Mouse (Mus musculus) stomach, postnatal 0 days (tissue): ENCODE measurements around the gene Rapgef6. TPM values are rescaled to one million over a fixed set of nuclear protein-coding genes. Genes with fewer than 3 reads are reported as not detected.

ENCODE experiments used
- ATAC-seq: fragments of 200-750 bp; cut with Nextera tagmentation; 2 replicates; pipeline ENCODE4 v1.8.0; 2017; ENCODE audit not compliant: low FRiP score, low TSS enrichment
- DNase-seq: peaks from one replicate; pipeline ENCODE4 v3.0.0-alpha.2; 2016; ENCODE audit warnings: low spot score
- H3K27ac ChIP-seq: fragments of 300-500 bp; sonication (generic); replicated peaks from 2 replicates; pipeline ENCODE4 v1.5.1; 2014; ENCODE audit warnings: mild to moderate bottlenecking, control low read depth
- H3K27me3 ChIP-seq: fragments of 300-500 bp; sonication (generic); 2 replicates; pipeline ENCODE4 v1.6.1; 2014; ENCODE audit warnings: low read length; ENCODE audit not compliant: control insufficient read depth, insufficient read depth
- H3K36me3 ChIP-seq: fragments of 300-500 bp; sonication (generic); 2 replicates; pipeline ENCODE4 v1.6.1; 2014; ENCODE audit warnings: low read length, mixed read lengths; ENCODE audit not compliant: control insufficient read depth, insufficient read depth
- H3K4me1 ChIP-seq: fragments of 300-500 bp; sonication (generic); replicated peaks from 2 replicates; pipeline ENCODE4 v1.6.1; 2014; ENCODE audit warnings: antibody characterized with exemption; ENCODE audit not compliant: control insufficient read depth, insufficient read depth
- H3K4me2 ChIP-seq: fragments of 300-500 bp; sonication (generic); replicated peaks from 2 replicates; pipeline ENCODE4 v1.6.1; 2014; ENCODE audit warnings: low read depth, mild to moderate bottlenecking, control low read depth, moderate library complexity
- H3K4me3 ChIP-seq: fragments of 300-500 bp; sonication (generic); 2 replicates; pipeline ENCODE4 v1.5.1; 2014; ENCODE audit warnings: low read depth, low read length, control low read depth
- H3K9ac ChIP-seq: fragments of 300-500 bp; sonication (generic); 2 replicates; pipeline ENCODE4 v1.6.1; 2014; ENCODE audit warnings: mild to moderate bottlenecking, low read length, control low read depth, mixed read lengths
- H3K9me3 ChIP-seq: fragments of 300-500 bp; sonication (generic); 2 replicates; pipeline ENCODE4 v1.6.1; 2016; ENCODE audit warnings: low read length; ENCODE audit not compliant: control insufficient read depth
- CTCF ChIP-seq: IDR thresholded peaks from 2 replicates; pipeline ENCODE4 v1.5.1; 2016; ENCODE audit warnings: antibody characterized with exemption, low read depth, mild to moderate bottlenecking, moderate library complexity
- EP300 ChIP-seq: optimal IDR thresholded peaks from 2 replicates; pipeline ENCODE3; 2016; ENCODE audit warnings: antibody characterized with exemption
- WGBS: fragments of 180-500 bp; shearing (Covaris S2); extraction: QIAGEN DNeasy Blood & Tissue Kit; methylation state at CpG from one replicate; pipeline ENCODE4 v1.1.7; 2014; 5-methylcytosine and 5-hydroxymethylcytosine counted together
- polyA plus RNA-seq: library from polyadenylated mRNA; unstranded; fragments of >200 nt; fragmentation: Nextera tagmentation; extraction: Ambion mirVana; gene quantifications from 2 replicates; pipeline ENCODE4 v1.2.1, GENCODE M21; 2015

Gene Rapgef6
- polyA plus RNA-seq, 1 experiment from 2014 or later, result 17.0 TPM

GRCm38 (mm10) chr11:54646420-54646819, 123.8 kb downstream of the Rapgef6 start:
- 97% methylated on average over 4 of the region's 4 CpGs for WGBS
- H3K36me3 ChIP-seq, result peaks cover 2% of the 10 kb centered on the region; the same call in 1 of the 2 replicates
- H3K4me1 ChIP-seq, result no peaks in the 10 kb centered on the region
- no peak overlapping the region for H3K27ac ChIP-seq
- DNase-seq (no peak), ATAC-seq (no peak)
- H3K9me3 ChIP-seq, result no peaks in the 10 kb centered on the region
- TF ChIP-seq CTCF, result peak; percentile 33; the same call in 1 of the 2 replicates
- TF ChIP-seq EP300, result no peak
- no peak overlapping the region for H3K4me2 ChIP-seq
- no peak overlapping the region for H3K4me3 ChIP-seq
- no peak overlapping the region for H3K9ac ChIP-seq
- no peaks in the 10 kb centered on the region for H3K27me3 ChIP-seq

GRCm38 (mm10) chr11:54648573-54648972, 125.9 kb downstream of the Rapgef6 start:
- TF ChIP-seq CTCF (no peak), EP300 (no peak)
- no peak overlapping the region for H3K4me2 ChIP-seq
- no peaks in the 10 kb centered on the region for H3K9me3 ChIP-seq
- H3K9ac ChIP-seq, result no peak overlapping the region
- H3K4me3 ChIP-seq, result no peak overlapping the region
- no peaks in the 10 kb centered on the region for H3K27me3 ChIP-seq
- H3K4me1 ChIP-seq, result no peaks in the 10 kb centered on the region
- no peak overlapping the region for H3K27ac ChIP-seq
- DNase-seq (no peak), ATAC-seq (no peak)
- no peaks in the 10 kb centered on the region; the same call in 1 of the 2 replicates for H3K36me3 ChIP-seq

GRCm38 (mm10) chr11:54655420-54655819, 132.8 kb downstream of the Rapgef6 start:
- H3K4me3 ChIP-seq, result no peak overlapping the region
- DNase-seq (no peak), ATAC-seq (no peak)
- no peak overlapping the region for H3K4me2 ChIP-seq
- H3K4me1 ChIP-seq, result no peaks in the 10 kb centered on the region
- H3K36me3 ChIP-seq, result no peaks in the 10 kb centered on the region; the same call in 1 of the 2 replicates
- H3K27me3 ChIP-seq, result no peaks in the 10 kb centered on the region
- H3K9ac ChIP-seq, result no peak overlapping the region
- H3K27ac ChIP-seq, result no peak overlapping the region
- H3K9me3 ChIP-seq, result no peaks in the 10 kb centered on the region
- TF ChIP-seq CTCF (no peak), EP300 (no peak)
- 77% methylated on average over 2 of the region's 2 CpGs for WGBS

- Histone ChIP-seq H3K27ac (no peak overlapping the region), H3K4me3 (no peak overlapping the region), H3K4me1 (no peaks in the 10 kb centered on the region), H3K4me2 (no peak overlapping the region), H3K9ac (no peak overlapping the region), H3K36me3 (no peaks in the 10 kb centered on the region; the same call in 1 of the 2 replicates), H3K27me3 (no peaks in the 10 kb centered on the region), H3K9me3 (no peaks in the 10 kb centered on the region)
- no peak for ATAC-seq
- TF ChIP-seq CTCF, result no peak
- no peak for TF ChIP-seq EP300
- DNase-seq, result no peak
- 58% methylated on average over 7 of the region's 8 CpGs for WGBS
These were observed 151.1 kb downstream of the Rapgef6 start for GRCm38 (mm10) chr11:54673575-54674298.

GRCm38 (mm10) chr11:54675792-54676489, 153.3 kb downstream of the Rapgef6 start:
- WGBS, result 94% methylated on average over 2 of the region's 2 CpGs
- DNase-seq (no peak), ATAC-seq (no peak)
- H3K4me1 ChIP-seq, result no peaks in the 10 kb centered on the region
- no peak overlapping the region for H3K4me3 ChIP-seq
- peaks cover 9% of the 10 kb centered on the region for H3K36me3 ChIP-seq
- no peak overlapping the region for H3K9ac ChIP-seq
- no peaks in the 10 kb centered on the region for H3K9me3 ChIP-seq
- H3K4me2 ChIP-seq, result no peak overlapping the region
- no peak for TF ChIP-seq EP300
- no peaks in the 10 kb centered on the region for H3K27me3 ChIP-seq
- no peak overlapping the region for H3K27ac ChIP-seq

- ATAC-seq (no peak), DNase-seq (no peak)
- peaks cover 12% of the 10 kb centered on the region for H3K36me3 ChIP-seq
- no peak overlapping the region for H3K9ac ChIP-seq
- 94% methylated on average over 2 of the region's 2 CpGs for WGBS
- H3K4me2 ChIP-seq, result no peak overlapping the region
- no peaks in the 10 kb centered on the region for H3K4me1 ChIP-seq
- H3K4me3 ChIP-seq, result no peak overlapping the region
- TF ChIP-seq EP300, result no peak
- no peak for TF ChIP-seq CTCF
- no peaks in the 10 kb centered on the region for H3K9me3 ChIP-seq
- no peaks in the 10 kb centered on the region for H3K27me3 ChIP-seq
- H3K27ac ChIP-seq, result no peak overlapping the region
These were observed 156.5 kb downstream of the Rapgef6 start for GRCm38 (mm10) chr11:54679141-54679540.
